Mouse (Mus musculus): ENCODE data around the gene Magea3. TPM values are rescaled to one million over a fixed set of nuclear protein-coding genes. Genes with fewer than 3 reads are reported as not detected.

Gene Magea3
- total RNA-seq (2023), result not detected

DNA sequence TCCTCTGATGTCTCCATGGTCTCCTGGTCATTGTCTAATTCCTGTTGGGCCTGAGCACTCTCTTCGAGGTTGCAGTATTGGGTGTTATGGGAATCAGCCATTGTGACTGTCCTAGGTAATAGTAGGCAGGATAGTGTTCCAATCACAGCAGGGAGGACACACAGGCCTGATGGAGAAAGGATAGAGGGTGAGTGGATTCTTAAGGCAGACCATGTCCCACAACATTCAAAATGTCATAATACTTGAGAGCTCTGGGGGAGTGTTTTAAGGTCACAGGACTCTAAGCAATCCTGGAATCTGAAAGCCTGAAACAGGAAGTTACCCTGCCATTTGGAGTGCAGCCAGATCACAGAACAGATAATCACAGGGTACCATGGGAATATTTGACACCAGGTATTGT is at the start of gene Magea3:
Magea3 (minus strand) TSS at position 101 of the 400 bp plus-strand sequence.

GRCm38 (mm10) chrX:154995750-154996149 is 46.4 kb upstream of the Magea3 start, which contains the start of gene Magea8:
Magea8 (minus strand) TSS chrX:154995850.

DNA sequence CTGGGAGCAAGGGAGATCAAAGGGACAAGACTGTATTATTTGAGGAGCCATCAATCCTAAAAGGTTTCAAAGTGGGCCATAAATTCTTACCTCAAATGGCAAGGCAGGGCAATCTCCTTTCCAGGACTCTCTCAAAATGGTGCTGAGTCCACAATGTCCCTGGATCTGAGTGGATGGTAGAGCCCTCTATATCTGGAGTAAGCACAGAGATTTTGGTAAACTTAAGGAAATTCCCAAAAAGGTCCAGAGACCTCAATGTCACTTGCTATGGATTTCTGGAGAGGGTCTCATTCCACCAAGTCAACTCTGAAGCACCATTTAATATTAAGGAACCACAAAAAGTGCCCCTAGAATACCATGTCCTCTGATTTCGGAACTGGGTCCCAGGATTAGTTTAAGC is 13.4 kb downstream of the Magea3 start, which contains the start of gene Magea6:
Magea6 (minus strand) TSS at position 101 of the 400 bp plus-strand sequence.

Other genes with a start within 250 kb of the Magea3 start
- not detected for gene Cldn34b1, start 59.2 kb downstream of the Magea3 start, total RNA-seq (2023)
- not detected for gene Magea6, start 13.5 kb downstream of the Magea3 start, total RNA-seq (2023)
- not detected for gene Magea8, start 46.3 kb upstream of the Magea3 start, total RNA-seq (2023)
- gene Magea5, start 113.6 kb upstream of the Magea3 start, total RNA-seq (2023), result not detected
- gene Magea1, start 140.3 kb upstream of the Magea3 start, total RNA-seq (2023), result not detected
- gene Magea2, start 144.2 kb upstream of the Magea3 start, total RNA-seq (2023), result not detected
- not detected for gene Cldn34b2, start 178.9 kb upstream of the Magea3 start, total RNA-seq (2023)

Data from neutrophil, adult 83 days (primary cell).